Mouse (Mus musculus) thymus, adult 2 months (tissue): Measurements from ENCODE around the gene Acot7.

ENCODE experiments used
- CTCF ChIP-seq: fragments of 200-500 bp; IDR thresholded peaks from 2 replicates; pipeline ENCODE4 v1.5.1; 2012; ENCODE audit warnings: mild to moderate bottlenecking, control low read depth, low read length, moderate library complexity, borderline replicate concordance; ENCODE audit not compliant: control insufficient read depth, poor library complexity, insufficient read depth; ENCODE audit errors: extremely low read depth
- POLR2A ChIP-seq: fragments of 200-500 bp; IDR thresholded peaks from 2 replicates; pipeline ENCODE4 v1.6.1; 2012; ENCODE audit warnings: mild to moderate bottlenecking, low read length, control low read depth, moderate library complexity; ENCODE audit not compliant: control insufficient read depth, poor library complexity, insufficient read depth; ENCODE audit errors: extremely low read depth

- TF ChIP-seq POLR2A = no peak
- no peak for TF ChIP-seq CTCF
Observed at GRCm38 (mm10) chr4:152197545-152197944, 19.6 kb downstream of the Acot7 start.
